Mouse (Mus musculus) common myeloid progenitor, adult 5-6 weeks (primary cell): ENCODE data around the gene Ilf2. TPM values are rescaled to one million over a fixed set of nuclear protein-coding genes. Genes with fewer than 3 reads are reported as not detected.

Source experiments
- ATAC-seq: replicated peaks from 2 replicates; pipeline ENCODE4 v1.8.0; 2016; ENCODE audit warnings: low read depth, mild to moderate bottlenecking, moderate TSS enrichment, inconsistent platforms; ENCODE audit not compliant: poor library complexity, severe bottlenecking
- total RNA-seq: library from RNA; stranded (forward); fragments of 200-1000, 187-1606 nt; gene quantifications from 2 replicates; pipeline ENCODE4 v1.2.3, GENCODE M21; 2017

Gene Ilf2
- total RNA-seq: 200 and 222 TPM in 2 replicates

- ATAC-seq: peak; percentile 96
Observed at GRCm38 (mm10) chr3:90475831-90476611, at the start of gene Ilf2. Gene Ilf2, plus strand, starts transcription at chr3:90476126.

- ATAC-seq: no peak
Observed at GRCm38 (mm10) chr3:90427574-90427973, 48.4 kb upstream of the Ilf2 start.

GRCm38 (mm10) chr3:90428186-90428585, 47.7 kb upstream of the Ilf2 start:
- ATAC-seq: no peak

GRCm38 (mm10) chr3:90429576-90429975, 46.4 kb upstream of the Ilf2 start:
- no peak for ATAC-seq

GRCm38 (mm10) chr3:90432348-90432747, 43.6 kb upstream of the Ilf2 start:
- ATAC-seq: no peak

- peak; percentile 30 for ATAC-seq
Observed at GRCm38 (mm10) chr3:90432811-90433219, 43.1 kb upstream of the Ilf2 start.

GRCm38 (mm10) chr3:90433381-90434020, 42.4 kb upstream of the Ilf2 start, which contains the start of gene Ints3:
Gene Ints3, minus strand, starts transcription at chr3:90433622.
- peak; percentile 99 for ATAC-seq

- no peak for ATAC-seq
Observed at GRCm38 (mm10) chr3:90434073-90434730, 41.7 kb upstream of the Ilf2 start.

- ATAC-seq: no peak
Observed at GRCm38 (mm10) chr3:90437131-90437530, 38.8 kb upstream of the Ilf2 start.

- ATAC-seq: no peak
Observed at GRCm38 (mm10) chr3:90440756-90441155, 35.2 kb upstream of the Ilf2 start.

GRCm38 (mm10) chr3:90443977-90444376, 31.9 kb upstream of the Ilf2 start:
- no peak for ATAC-seq

GRCm38 (mm10) chr3:90445417-90446200, 30.3 kb upstream of the Ilf2 start:
- ATAC-seq: no peak

- peak; percentile 90 for ATAC-seq
Observed at GRCm38 (mm10) chr3:90446389-90447122, 29.4 kb upstream of the Ilf2 start.

- ATAC-seq: no peak
Observed at GRCm38 (mm10) chr3:90447123-90447494, 28.8 kb upstream of the Ilf2 start.

GRCm38 (mm10) chr3:90448626-90449025, 27.3 kb upstream of the Ilf2 start:
- no peak for ATAC-seq

- no peak for ATAC-seq
Observed at GRCm38 (mm10) chr3:90450874-90451273, 25.1 kb upstream of the Ilf2 start.

- 0 out of 2 replicates have a peak, but pooled peaks have one; percentile 10 for ATAC-seq
Observed at GRCm38 (mm10) chr3:90451396-90452095, 24.4 kb upstream of the Ilf2 start.

GRCm38 (mm10) chr3:90454931-90455330, 21.0 kb upstream of the Ilf2 start:
- no peak for ATAC-seq

GRCm38 (mm10) chr3:90459727-90460126, 16.2 kb upstream of the Ilf2 start:
- no peak for ATAC-seq
